In genomic region chr14:57546131-57546530, GRCm38 (mm10) we compare ENCODE assay signal across 20 mouse cellular contexts. TPM values are rescaled to one million over a fixed set of nuclear protein-coding genes. Genes with fewer than 3 reads are reported as not detected.
DNase-seq lines count a peak whose midpoint lies in the region; ATAC-seq and TF ChIP-seq lines count a peak whose summit lies in the region.
"Had no signal": no experiment of that assay in that cellular context is flagged by ENCODE, and none has a peak within 500 bp of the region (broad histone marks: within the 10 kb centered on the region; RNA-seq: fewer than 3 reads in every experiment).

No protein-coding gene starts in this region.

- no peak for DNase-seq in lung, embryonic 14.5 days
- no peak for DNase-seq in lung, adult 18-20 months
- no peak for DNase-seq in layer of hippocampus, adult 2 months (ENCODE audit: low spot score in 2 of 2)
- DNase-seq in embryo, embryonic 9.5 days (ENCODE audit: extremely low spot score), result no peak
- DNase-seq: adrenal gland, postnatal 10 days; cerebellum, adult 9-10 months; heart, adult 2 months; heart, postnatal 4 days; kidney, adult 8-10 months; lung, postnatal 10 days; right cerebral cortex, postnatal 14 days; thymus, postnatal 4 days had no signal

- H3K27ac ChIP-seq in lung, embryonic 14.5 days (ENCODE audit: low read depth), result peak overlapping the region; percentile 75; the same call in 1 of the 2 replicates
- peak overlapping the region; percentile 56; the same call in 1 of the 2 replicates for H3K27ac ChIP-seq in embryonic facial prominence, embryonic 15.5 days (replicated peaks)
- H3K27ac ChIP-seq in intestine, embryonic 16.5 days (ENCODE audit: low read length), result peak overlapping the region; percentile 63
- H3K27ac ChIP-seq in stomach, embryonic 14.5 days (ENCODE audit: low read length), result peak overlapping the region; percentile 78
- no peak overlapping the region for H3K27ac ChIP-seq in layer of hippocampus, adult 2 months
- H3K27ac ChIP-seq: heart, adult 2 months; hindbrain, embryonic 15.5 days; neural tube, embryonic 15.5 days had no signal

- peaks cover 18% of the 10 kb centered on the region; the same call in 1 of the 2 replicates for H3K36me3 ChIP-seq in lung, embryonic 14.5 days (ENCODE audit: insufficient read depth)
- peaks cover 17% of the 10 kb centered on the region; the same call in 1 of the 2 replicates for H3K36me3 ChIP-seq in embryonic facial prominence, embryonic 15.5 days
- H3K36me3 ChIP-seq in intestine, embryonic 16.5 days (ENCODE audit: control insufficient read depth, insufficient read depth, low read length), result peaks cover 7% of the 10 kb centered on the region; the same call in 1 of the 2 replicates
- no peaks in the 10 kb centered on the region; the same call in 1 of the 2 replicates for H3K36me3 ChIP-seq in stomach, embryonic 14.5 days (ENCODE audit: control insufficient read depth, insufficient read depth, low read length)

- H3K9ac ChIP-seq in lung, embryonic 14.5 days, result no peak overlapping the region
- H3K9ac ChIP-seq in embryonic facial prominence, embryonic 15.5 days, result no peak overlapping the region
- no peak overlapping the region for H3K9ac ChIP-seq in intestine, embryonic 16.5 days (ENCODE audit: low read depth, low read length)
- no peak overlapping the region for H3K9ac ChIP-seq in stomach, embryonic 14.5 days (replicated peaks; ENCODE audit: low read depth, low read length)
- H3K9ac ChIP-seq: hindbrain, embryonic 15.5 days; neural tube, embryonic 15.5 days had no signal

- H3K27me3 ChIP-seq in lung, embryonic 14.5 days (ENCODE audit: insufficient read depth, low read length), result no peaks in the 10 kb centered on the region
- no peaks in the 10 kb centered on the region for H3K27me3 ChIP-seq in embryonic facial prominence, embryonic 15.5 days
- no peaks in the 10 kb centered on the region for H3K27me3 ChIP-seq in intestine, embryonic 16.5 days (replicated peaks; ENCODE audit: control insufficient read depth, insufficient read depth, low read length)
- no peaks in the 10 kb centered on the region for H3K27me3 ChIP-seq in stomach, embryonic 14.5 days (ENCODE audit: control insufficient read depth, insufficient read depth, low read length)
- H3K27me3 ChIP-seq: hindbrain, embryonic 15.5 days; megakaryocyte, embryonic 14.5 days; neural tube, embryonic 15.5 days had no signal

- no peak for ATAC-seq in lung, embryonic 14.5 days (ENCODE audit: insufficient read depth)
- ATAC-seq in embryonic facial prominence, embryonic 15.5 days (ENCODE audit: insufficient number of reproducible peaks, low FRiP score, low TSS enrichment, low read depth), result no peak
- ATAC-seq in intestine, embryonic 16.5 days, result no peak
- no peak for ATAC-seq in stomach, embryonic 14.5 days (ENCODE audit: insufficient number of reproducible peaks, insufficient read depth, low FRiP score, low read depth)
- ATAC-seq: activated CD4-positive, CD25-positive, alpha-beta regulatory T cell, adult 4 months; forebrain, embryonic 16.5 days had no signal

- TF ChIP-seq CTCF in lung, embryonic 14.5 days (IDR thresholded peaks at IDR 0.05; ENCODE audit: low read depth), result no peak
- no peak for TF ChIP-seq CTCF in layer of hippocampus, adult 2 months (conservative IDR thresholded peaks at IDR 0.05)

- H3K9me3 ChIP-seq in lung, embryonic 14.5 days (ENCODE audit: low read depth, low read length), result no peaks in the 10 kb centered on the region
- H3K9me3 ChIP-seq in embryonic facial prominence, embryonic 15.5 days (replicated peaks), result no peaks in the 10 kb centered on the region
- H3K9me3 ChIP-seq in intestine, embryonic 16.5 days (ENCODE audit: control insufficient read depth, low read length), result peaks cover 3% of the 10 kb centered on the region; the same call in 1 of the 2 replicates
- H3K9me3 ChIP-seq in stomach, embryonic 14.5 days (ENCODE audit: control insufficient read depth, low read depth, low read length), result no peaks in the 10 kb centered on the region
- H3K9me3 ChIP-seq: hindbrain, embryonic 15.5 days; neural tube, embryonic 15.5 days had no signal

- H3K4me3 ChIP-seq in lung, embryonic 14.5 days (ENCODE audit: low read depth, low read length), result no peak overlapping the region
- H3K4me3 ChIP-seq in embryonic facial prominence, embryonic 15.5 days (replicated peaks), result no peak overlapping the region
- no peak overlapping the region for H3K4me3 ChIP-seq in intestine, embryonic 16.5 days (ENCODE audit: low read length)
- no peak overlapping the region for H3K4me3 ChIP-seq in stomach, embryonic 14.5 days (ENCODE audit: low read depth, low read length)
- no peak overlapping the region for H3K4me3 ChIP-seq in layer of hippocampus, adult 2 months
- H3K4me3 ChIP-seq: heart, adult 2 months; hindbrain, embryonic 15.5 days; neural tube, embryonic 15.5 days had no signal

- no peak overlapping the region for H3K4me2 ChIP-seq in lung, embryonic 14.5 days
- H3K4me2 ChIP-seq in embryonic facial prominence, embryonic 15.5 days (replicated peaks), result no peak overlapping the region
- H3K4me2 ChIP-seq in intestine, embryonic 16.5 days (ENCODE audit: low read depth, low read length), result no peak overlapping the region
- H3K4me2 ChIP-seq in stomach, embryonic 14.5 days (replicated peaks; ENCODE audit: low read depth, low read length), result no peak overlapping the region
- H3K4me2 ChIP-seq: hindbrain, embryonic 15.5 days; neural tube, embryonic 15.5 days had no signal

- WGBS in lung, embryonic 14.5 days, result 70% methylated on average over 8 of the region's 8 CpGs
- 62% methylated on average over 8 of the region's 8 CpGs for WGBS in embryonic facial prominence, embryonic 15.5 days
- WGBS in intestine, embryonic 16.5 days, result 73% methylated on average over 8 of the region's 8 CpGs
- 84% methylated on average over 8 of the region's 8 CpGs for WGBS in stomach, embryonic 14.5 days

- H3K4me1 ChIP-seq in lung, embryonic 14.5 days (ENCODE audit: insufficient read depth), result 0 out of 2 replicates have a peak, but pooled peaks cover 5% of the 10 kb centered on the region
- peaks cover 9% of the 10 kb centered on the region; the same call in 1 of the 2 replicates for H3K4me1 ChIP-seq in embryonic facial prominence, embryonic 15.5 days
- 0 out of 2 replicates have a peak, but pooled peaks cover 4% of the 10 kb centered on the region for H3K4me1 ChIP-seq in intestine, embryonic 16.5 days (ENCODE audit: control insufficient read depth, insufficient read depth, low read length)
- H3K4me1 ChIP-seq in stomach, embryonic 14.5 days (ENCODE audit: control insufficient read depth, insufficient read depth, low read length), result peaks cover 7% of the 10 kb centered on the region; the same call in 1 of the 2 replicates
- H3K4me1 ChIP-seq: hindbrain, embryonic 15.5 days; neural tube, embryonic 15.5 days had no signal

RNA-seq across cellular contexts. Expression of gene Il17d, which starts 21.6 kb away (rescaled TPM):
- 3.4 TPM in 2 replicates for polyA plus RNA-seq in lung, embryonic 14.5 days (2014; fragmentation: Nextera tagmentation; extraction: Ambion mirVana)
- polyA plus RNA-seq in embryonic facial prominence, embryonic 15.5 days (2015; fragmentation: Nextera tagmentation; extraction: Ambion mirVana), result 5.9 and 8.1 TPM in 2 replicates
- polyA plus RNA-seq in intestine, embryonic 16.5 days (2015; fragmentation: Nextera tagmentation; extraction: Ambion mirVana), result 0.51 and 4.2 TPM in 2 replicates
- polyA plus RNA-seq in stomach, embryonic 14.5 days (2014; fragmentation: Nextera tagmentation; extraction: Ambion mirVana), result 3.4 and 4.4 TPM in 2 replicates
- 10 to 100 TPM; 11.2 to 12.3 TPM for total RNA-seq in layer of hippocampus, adult 2 months (2021)
- polyA plus RNA-seq: activated CD4-positive, CD25-positive, alpha-beta regulatory T cell, adult 4 months had no signal

RNA-seq across cellular contexts. Expression of gene Eef1akmt1, which starts 25.3 kb away (rescaled TPM):
- polyA plus RNA-seq in lung, embryonic 14.5 days (2014; fragmentation: Nextera tagmentation; extraction: Ambion mirVana), result 112 and 122 TPM in 2 replicates
- polyA plus RNA-seq in embryonic facial prominence, embryonic 15.5 days (2015; fragmentation: Nextera tagmentation; extraction: Ambion mirVana), result 85.9 and 90.2 TPM in 2 replicates
- polyA plus RNA-seq in intestine, embryonic 16.5 days (2015; fragmentation: Nextera tagmentation; extraction: Ambion mirVana), result 89.8 and 91.7 TPM in 2 replicates
- polyA plus RNA-seq in stomach, embryonic 14.5 days (2014; fragmentation: Nextera tagmentation; extraction: Ambion mirVana), result 92.2 and 103 TPM in 2 replicates
- total RNA-seq in layer of hippocampus, adult 2 months (2021), result 10 to 100 TPM; 30.9 to 33.4 TPM
